Mouse (Mus musculus) heart, embryonic 11.5 days (tissue): ENCODE data around the gene Pex11b. TPM values are rescaled to one million over a fixed set of nuclear protein-coding genes. Genes with fewer than 3 reads are reported as not detected.
"Not testable (repeated sequence)": the region's sequence is repeated elsewhere in the genome, so short reads cannot be mapped to it uniquely, and the experiment has no call there.

Experiments used
- ATAC-seq: fragments of 200-750 bp; cut with Nextera tagmentation; replicated peaks from 2 replicates; pipeline ENCODE4 v1.8.0; 2017; ENCODE audit warnings: moderate library complexity; ENCODE audit not compliant: insufficient number of reproducible peaks, low FRiP score, low TSS enrichment
- H3K27ac ChIP-seq: fragments of 300-500 bp; sonication (generic); 2 replicates; pipeline ENCODE4 v1.5.1; 2014; ENCODE audit warnings: mild to moderate bottlenecking, low read depth, low read length
- H3K27me3 ChIP-seq: fragments of 300-500 bp; sonication (generic); 2 replicates; pipeline ENCODE4 v1.6.1; 2014; ENCODE audit warnings: mild to moderate bottlenecking, low read length, mixed read lengths; ENCODE audit not compliant: control insufficient read depth, insufficient read depth
- H3K36me3 ChIP-seq: fragments of 300-500 bp; sonication (generic); 2 replicates; pipeline ENCODE4 v1.6.1; 2014; ENCODE audit warnings: mild to moderate bottlenecking, low read length, moderate library complexity, mixed read lengths; ENCODE audit not compliant: control insufficient read depth, insufficient read depth
- H3K4me1 ChIP-seq: fragments of 300-500 bp; sonication (generic); 2 replicates; pipeline ENCODE4 v1.6.1; 2014; ENCODE audit warnings: low read length; ENCODE audit not compliant: control insufficient read depth, insufficient read depth
- H3K4me2 ChIP-seq: fragments of 300-500 bp; sonication (generic); 2 replicates; pipeline ENCODE4 v1.6.1; 2014; ENCODE audit warnings: mild to moderate bottlenecking, moderate library complexity
- H3K4me3 ChIP-seq: fragments of 300-500 bp; sonication (generic); 2 replicates; pipeline ENCODE4 v1.5.1; 2014; ENCODE audit warnings: low read depth, low read length
- H3K9ac ChIP-seq: fragments of 300-500 bp; sonication (generic); 2 replicates; pipeline ENCODE4 v1.6.1; 2014; ENCODE audit warnings: mild to moderate bottlenecking, low read depth, low read length, moderate library complexity
- H3K9me3 ChIP-seq: fragments of 300-500 bp; sonication (generic); replicated peaks from 2 replicates; pipeline ENCODE4 v1.6.1; 2016; ENCODE audit warnings: low read length; ENCODE audit not compliant: control insufficient read depth
- WGBS: fragments of 180-500 bp; shearing (Covaris S2); extraction: QIAGEN DNeasy Blood & Tissue Kit; methylation state at CpG from one replicate; pipeline ENCODE4 v1.1.7; 2014; ENCODE audit not compliant: insufficient replicate concordance; 5-methylcytosine and 5-hydroxymethylcytosine counted together
- polyA plus RNA-seq: library from polyadenylated mRNA; unstranded; fragments of >200 nt; fragmentation: Nextera tagmentation; extraction: Ambion mirVana; gene quantifications from 2 replicates; pipeline ENCODE4 v1.2.1, GENCODE M21; 2014

The Pex11b gene
- polyA plus RNA-seq, 1 experiment from 2014 or later, result 37.7 TPM

GRCm38 (mm10) chr3:96683496-96683895, 48.3 kb downstream of the Pex11b start:
- no peak overlapping the region for H3K4me2 ChIP-seq
- H3K9ac ChIP-seq, result no peak overlapping the region
- no peak overlapping the region for H3K27ac ChIP-seq
- ATAC-seq, result no peak
- no peaks in the 10 kb centered on the region for H3K9me3 ChIP-seq
- WGBS, result 77% methylated on average over 3 of the region's 3 CpGs
- no peaks in the 10 kb centered on the region for H3K36me3 ChIP-seq
- peaks cover 11% of the 10 kb centered on the region; the same call in 1 of the 2 replicates for H3K4me1 ChIP-seq
- H3K27me3 ChIP-seq, result peaks cover 39% of the 10 kb centered on the region
- no peak overlapping the region for H3K4me3 ChIP-seq

- peak overlapping the region; percentile 74 for H3K4me2 ChIP-seq
- no peaks in the 10 kb centered on the region for H3K36me3 ChIP-seq
- peak overlapping the region; percentile 54; the same call in 1 of the 2 replicates for H3K9ac ChIP-seq
- no peaks in the 10 kb centered on the region for H3K9me3 ChIP-seq
- peaks cover 39% of the 10 kb centered on the region for H3K27me3 ChIP-seq
- 37% methylated on average over 17 of the region's 17 CpGs for WGBS
- no peak for ATAC-seq
- no peak overlapping the region for H3K27ac ChIP-seq
- H3K4me1 ChIP-seq, result peaks cover 8% of the 10 kb centered on the region; the same call in 1 of the 2 replicates
- H3K4me3 ChIP-seq, result peak overlapping the region; percentile 38
Observed at GRCm38 (mm10) chr3:96684151-96684821, 49.1 kb downstream of the Pex11b start.

- Histone ChIP-seq H3K4me3 (peak overlapping the region; percentile 38), H3K4me1 (peaks cover 6% of the 10 kb centered on the region; the same call in 1 of the 2 replicates), H3K9me3 (no peaks in the 10 kb centered on the region), H3K27me3 (peaks cover 38% of the 10 kb centered on the region), H3K27ac (no peak overlapping the region), H3K36me3 (no peaks in the 10 kb centered on the region), H3K4me2 (peak overlapping the region; percentile 74), H3K9ac (peak overlapping the region; percentile 54; the same call in 1 of the 2 replicates)
- no peak for ATAC-seq
- WGBS, result 10% methylated on average over 28 of the region's 28 CpGs
Observed at GRCm38 (mm10) chr3:96684822-96685156, 49.6 kb downstream of the Pex11b start.

- peaks cover 27% of the 10 kb centered on the region for H3K27me3 ChIP-seq
- H3K4me3 ChIP-seq, H3K4me1 ChIP-seq, H3K27ac ChIP-seq, ATAC-seq, H3K9me3 ChIP-seq, H3K4me2 ChIP-seq, H3K36me3 ChIP-seq, H3K9ac ChIP-seq: not testable (repeated sequence)
- WGBS, result 82% methylated on average over 5 of the region's 5 CpGs
Observed at GRCm38 (mm10) chr3:96686057-96686456, 50.9 kb downstream of the Pex11b start.

GRCm38 (mm10) chr3:96688854-96689253, 53.7 kb downstream of the Pex11b start:
- Histone ChIP-seq H3K9ac (no peak overlapping the region), H3K36me3 (no peaks in the 10 kb centered on the region), H3K4me1 (peaks cover 6% of the 10 kb centered on the region; the same call in 1 of the 2 replicates), H3K4me3 (no peak overlapping the region), H3K27ac (no peak overlapping the region), H3K4me2 (no peak overlapping the region), H3K9me3 (no peaks in the 10 kb centered on the region), H3K27me3 (peaks cover 16% of the 10 kb centered on the region)
- no peak for ATAC-seq
- 75% methylated on average over 11 of the region's 11 CpGs for WGBS

GRCm38 (mm10) chr3:96690298-96690697, 55.1 kb downstream of the Pex11b start:
- WGBS, result 46% methylated on average over 3 of the region's 3 CpGs
- H3K36me3 ChIP-seq, result no peaks in the 10 kb centered on the region
- H3K27ac ChIP-seq, result no peak overlapping the region
- no peaks in the 10 kb centered on the region for H3K4me1 ChIP-seq
- H3K4me2 ChIP-seq, result no peak overlapping the region
- no peak overlapping the region for H3K4me3 ChIP-seq
- H3K27me3 ChIP-seq, result peaks cover 6% of the 10 kb centered on the region; the same call in 1 of the 2 replicates
- no peak for ATAC-seq
- no peak overlapping the region for H3K9ac ChIP-seq
- H3K9me3 ChIP-seq, result no peaks in the 10 kb centered on the region

GRCm38 (mm10) chr3:96692506-96692905, 57.3 kb downstream of the Pex11b start:
- Histone ChIP-seq H3K4me1 (peaks cover 7% of the 10 kb centered on the region), H3K36me3 (no peaks in the 10 kb centered on the region), H3K4me3 (no peak overlapping the region), H3K27me3 (peaks cover 3% of the 10 kb centered on the region; the same call in 1 of the 2 replicates), H3K9ac (no peak overlapping the region), H3K9me3 (no peaks in the 10 kb centered on the region), H3K4me2 (no peak overlapping the region), H3K27ac (no peak overlapping the region)
- no peak for ATAC-seq
- 23% methylated on average over 3 of the region's 3 CpGs for WGBS

GRCm38 (mm10) chr3:96693579-96693978, 58.4 kb downstream of the Pex11b start:
- H3K4me3 ChIP-seq, result no peak overlapping the region

More at GRCm38 (mm10) chr3:96693579-96693978, 58.4 kb downstream of the Pex11b start:
- WGBS, result 93% methylated on average over 1 of the region's 1 CpGs
- no peak overlapping the region for H3K27ac ChIP-seq
- no peaks in the 10 kb centered on the region for H3K9me3 ChIP-seq
- H3K4me1 ChIP-seq, result peaks cover 14% of the 10 kb centered on the region
- no peak for ATAC-seq
- peaks cover 3% of the 10 kb centered on the region; the same call in 1 of the 2 replicates for H3K27me3 ChIP-seq
- no peaks in the 10 kb centered on the region for H3K36me3 ChIP-seq
- H3K9ac ChIP-seq, result no peak overlapping the region
- H3K4me2 ChIP-seq, result no peak overlapping the region
